Mouse (Mus musculus) heart, postnatal 14 days (tissue): ENCODE data around the gene Slc35d1. TPM values are rescaled to one million over a fixed set of nuclear protein-coding genes. Genes with fewer than 3 reads are reported as not detected.
A peak's percentile ranks its signal among the peaks of the same experiment; 100 is the strongest.
"Not testable (repeated sequence)": the region's sequence is repeated elsewhere in the genome, so short reads cannot be mapped to it uniquely, and the experiment has no call there.

ENCODE experiments used
- DNase-seq, 2 experiments: peaks; one replicate each; pipeline ENCODE4 v3.0.0; 2021 to 2022
- intact Hi-C: fragments of 180-260 bp; cut with DNase I; formaldehyde crosslinking; loops from one replicate; pipeline ENCODE4 v1.15.1; 2025
- total RNA-seq, 2 experiments: library from RNA; stranded (reverse); gene quantifications; 2 replicates each; pipeline ENCODE4 v1.2.3; 2021

The Slc35d1 gene
- total RNA-seq, 2 experiments from 2014 or later: 7.4 to 8.8 TPM

GRCm38 (mm10) chr4:103192421-103192820 lies 22.5 kb downstream of the Slc35d1 start:
- intact Hi-C loops: no loop called here
- no peak for DNase-seq

DNA sequence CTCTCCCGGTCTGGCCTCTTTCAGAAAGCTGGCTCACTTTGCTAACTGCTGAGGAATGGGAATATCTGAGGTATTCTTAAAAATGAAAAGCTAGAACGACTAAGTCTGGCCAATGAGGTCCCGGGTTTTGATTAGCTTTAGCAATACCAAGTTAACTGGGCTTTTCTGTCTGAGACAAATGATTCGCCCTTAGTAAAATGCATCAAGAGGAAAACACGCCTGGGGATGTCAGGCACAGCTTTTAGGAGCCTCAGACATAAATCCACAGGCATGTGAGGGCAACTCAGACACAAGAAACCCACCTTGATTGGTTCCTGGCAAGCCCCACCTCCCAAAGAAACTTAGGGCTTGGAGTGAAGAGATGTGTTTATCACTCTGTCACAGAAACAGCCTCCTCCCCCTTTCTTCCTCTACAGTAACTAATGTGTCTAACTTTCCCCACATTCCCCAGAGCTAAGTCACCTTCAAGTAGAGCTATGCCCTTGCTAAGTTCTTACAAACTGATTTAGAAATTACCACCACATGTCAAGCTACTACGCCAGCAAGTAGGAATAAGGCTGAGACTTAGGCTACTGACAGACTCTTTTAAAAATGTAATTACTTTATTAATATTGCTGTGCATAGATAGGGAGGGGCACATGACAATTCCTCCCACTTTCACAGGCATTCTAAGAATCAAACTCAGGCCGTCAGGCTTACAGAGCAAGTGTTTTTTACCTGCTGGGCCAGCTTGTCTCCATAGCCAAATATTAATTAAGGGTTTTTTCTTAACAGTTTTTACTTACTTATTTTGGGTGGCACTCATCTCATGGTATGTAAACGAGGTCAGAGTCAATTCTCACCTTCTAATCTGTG lies 26.0 kb downstream of the Slc35d1 start:
- intact Hi-C loops: no loop called here
- DNase-seq: no peak

DNA sequence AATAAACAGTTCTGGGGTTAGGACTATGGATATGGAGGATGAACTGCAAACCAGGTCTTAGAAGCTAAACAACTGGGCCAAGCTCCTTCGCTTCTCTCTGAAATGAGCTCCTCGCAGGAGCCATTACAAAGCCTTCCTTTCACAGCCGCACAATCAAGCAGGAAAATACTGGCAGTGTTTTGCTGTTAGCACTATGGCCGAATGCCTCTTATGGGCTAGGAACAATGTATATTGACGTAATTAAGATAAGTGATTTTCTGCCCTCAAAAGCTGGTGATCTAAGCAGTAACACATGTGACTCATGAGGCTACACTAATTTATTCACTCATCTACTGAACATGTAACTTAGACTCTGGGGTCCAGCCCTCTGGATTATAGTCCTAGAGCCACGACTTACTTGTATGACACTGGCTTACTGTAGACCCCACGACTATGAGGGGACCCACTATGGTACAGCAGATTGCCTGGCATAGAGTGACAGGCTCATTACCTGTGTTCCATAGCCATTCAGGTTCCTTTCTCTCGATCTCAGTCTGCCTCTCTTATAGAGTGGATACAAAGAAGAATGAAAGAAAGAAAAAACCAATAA lies 34.6 kb downstream of the Slc35d1 start:
- DNase-seq: no peak

DNA sequence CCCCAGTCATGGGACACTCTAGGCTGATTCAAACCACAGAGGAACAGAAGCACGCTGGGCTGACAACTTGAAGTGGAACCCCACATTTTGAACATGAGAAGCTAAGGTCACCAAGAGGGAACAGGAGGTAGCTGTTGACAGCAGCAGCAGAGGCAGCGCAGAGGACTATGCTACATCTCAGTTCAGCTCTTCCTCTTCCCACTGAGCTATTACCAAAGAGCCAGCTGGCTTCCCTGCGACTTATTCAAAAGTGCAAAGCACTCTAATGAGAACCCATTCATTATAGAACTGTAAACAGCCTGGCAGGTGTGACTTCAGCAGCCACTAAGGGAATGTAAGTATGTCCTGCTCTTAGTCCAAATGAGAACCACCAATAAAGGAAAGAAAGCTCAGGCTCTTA lies 35.4 kb downstream of the Slc35d1 start:
- DNase-seq: no peak
- intact Hi-C loops: no loop called here

More for the DNA sequence above, 34.6 kb downstream of the Slc35d1 start:
- intact Hi-C loops: no loop called here

- intact Hi-C loops: no loop called here
Measured at GRCm38 (mm10) chr4:103178635-103179318, 36.2 kb downstream of the Slc35d1 start.

GRCm38 (mm10) chr4:103177681-103178080 lies 37.3 kb downstream of the Slc35d1 start:
- intact Hi-C loops: no loop called here
- DNase-seq: no peak

More at GRCm38 (mm10) chr4:103178635-103179318, 36.2 kb downstream of the Slc35d1 start:
- DNase-seq: peak; percentile 36 to 49

- intact Hi-C loops: no loop called here
- DNase-seq: no peak
Measured at GRCm38 (mm10) chr4:103174001-103174400, 41.0 kb downstream of the Slc35d1 start.

GRCm38 (mm10) chr4:103173507-103173906 lies 41.5 kb downstream of the Slc35d1 start:
- DNase-seq: no peak
- intact Hi-C loops: no loop called here

DNA sequence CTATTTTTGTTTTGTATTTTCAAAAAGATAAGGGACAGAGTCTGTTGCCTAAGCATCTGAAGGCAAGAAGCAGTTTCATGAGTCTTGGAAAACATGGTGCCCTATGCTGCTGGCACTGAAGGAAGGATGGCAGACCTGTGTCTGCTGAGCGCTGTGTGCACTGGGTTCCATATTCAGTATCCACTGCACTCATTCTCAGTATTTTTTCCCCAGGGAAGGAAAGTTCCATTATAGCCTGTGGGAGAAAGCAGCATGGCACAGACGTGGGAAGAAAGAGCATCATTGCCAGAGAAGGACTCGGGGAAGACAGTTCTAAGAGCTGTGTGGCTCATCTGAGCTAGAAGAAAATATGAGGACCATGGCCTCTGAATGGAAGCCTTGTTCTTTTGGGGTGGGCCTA lies 43.7 kb downstream of the Slc35d1 start:
- intact Hi-C loops: no loop called here
- DNase-seq: no peak

DNA sequence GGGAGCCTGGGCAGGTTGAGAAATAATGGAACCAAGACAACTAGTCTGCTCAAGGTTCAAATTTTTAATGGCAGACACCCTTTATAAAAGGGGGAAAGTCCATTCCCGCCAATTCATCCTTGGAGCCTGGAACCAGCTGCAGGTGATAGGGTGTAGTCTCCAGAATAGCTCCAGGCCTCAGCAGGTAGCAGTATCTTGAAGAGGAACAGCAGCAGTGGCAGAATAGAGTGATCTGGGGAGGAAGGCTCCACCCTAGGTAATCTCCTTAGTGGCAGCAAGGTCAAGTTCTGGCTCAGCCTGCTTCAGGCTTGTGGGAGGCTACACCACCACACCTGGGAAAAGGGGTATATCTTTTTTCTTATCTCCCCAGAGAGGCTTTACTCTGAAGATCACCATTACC lies 48.8 kb downstream of the Slc35d1 start:
- intact Hi-C loops, DNase-seq: not testable (repeated sequence)

DNA sequence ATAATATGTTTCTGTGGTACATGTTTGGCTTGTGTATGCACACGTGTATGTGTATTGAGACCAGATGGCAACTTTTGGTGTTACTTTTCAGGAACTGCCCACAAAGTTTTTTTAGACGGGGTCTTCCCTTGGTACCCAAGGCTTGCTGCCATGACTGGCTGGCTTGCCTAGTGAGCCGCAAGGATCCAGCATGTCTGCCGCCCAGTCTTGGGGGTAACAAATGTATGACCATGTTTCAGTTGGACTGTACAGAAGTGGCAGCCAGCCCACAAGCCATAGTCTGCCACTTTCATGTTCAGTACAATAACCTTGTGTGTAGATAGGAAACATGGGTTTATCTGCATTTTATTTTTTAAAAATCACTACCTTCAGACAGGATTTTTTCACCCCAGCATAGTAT lies 56.2 kb downstream of the Slc35d1 start:
- no peak for DNase-seq
- intact Hi-C loops: no loop called here

- intact Hi-C loops: no loop called here
- no peak for DNase-seq
Measured at GRCm38 (mm10) chr4:103151946-103152345, 63.0 kb downstream of the Slc35d1 start.

DNA sequence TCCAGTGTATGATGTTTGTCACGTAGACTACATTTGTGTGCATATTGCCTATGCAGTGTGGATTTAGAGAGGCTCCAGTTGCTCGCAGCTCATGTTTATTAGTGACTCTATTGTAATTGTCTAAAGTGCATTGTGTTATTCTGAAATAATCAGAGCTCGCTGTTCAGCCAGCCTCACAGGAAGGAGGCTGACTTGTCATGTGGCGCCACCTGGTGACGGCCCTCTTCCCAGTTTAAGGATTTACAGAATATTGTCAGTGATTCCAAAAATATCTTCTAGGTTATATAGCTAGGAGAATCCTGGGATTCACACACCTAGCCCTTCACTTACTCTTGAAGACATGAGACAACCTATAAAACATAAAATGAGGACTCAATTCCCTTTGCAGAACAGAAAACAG lies 68.6 kb downstream of the Slc35d1 start:
- DNase-seq: peak; percentile 83 to 90
- intact Hi-C loops: loop anchor here (1.0 to 5.0 kb wide), 2 partner anchors 66 to 159 kb away; no protein-coding TSS in a partner anchor

- DNase-seq: no peak
- intact Hi-C loops: no loop called here
Measured at GRCm38 (mm10) chr4:103136946-103137345, 78.0 kb downstream of the Slc35d1 start.

- DNase-seq: no peak
- intact Hi-C loops: no loop called here
Measured at GRCm38 (mm10) chr4:103126533-103126932, 88.4 kb downstream of the Slc35d1 start.

DNA sequence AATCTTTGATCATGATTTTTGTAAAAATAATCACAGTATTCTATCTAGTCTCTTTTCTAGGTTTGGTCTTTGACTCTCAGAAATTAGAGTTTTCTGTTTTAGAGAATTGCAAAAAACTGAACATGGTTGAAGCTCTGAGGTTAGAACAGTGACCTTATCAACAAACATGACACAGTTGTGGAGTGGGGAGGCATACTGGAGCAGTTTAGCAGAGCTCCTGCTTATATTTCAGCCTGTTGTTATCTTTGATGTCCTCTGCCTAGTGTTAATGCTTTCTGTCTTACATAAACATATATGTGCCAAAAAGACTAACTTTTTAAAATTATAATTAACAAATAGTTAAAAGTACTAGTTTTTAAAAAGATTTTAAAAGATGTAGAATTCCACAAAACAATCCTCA lies 91.4 kb downstream of the Slc35d1 start:
- intact Hi-C loops: no loop called here
- DNase-seq: no peak

DNA sequence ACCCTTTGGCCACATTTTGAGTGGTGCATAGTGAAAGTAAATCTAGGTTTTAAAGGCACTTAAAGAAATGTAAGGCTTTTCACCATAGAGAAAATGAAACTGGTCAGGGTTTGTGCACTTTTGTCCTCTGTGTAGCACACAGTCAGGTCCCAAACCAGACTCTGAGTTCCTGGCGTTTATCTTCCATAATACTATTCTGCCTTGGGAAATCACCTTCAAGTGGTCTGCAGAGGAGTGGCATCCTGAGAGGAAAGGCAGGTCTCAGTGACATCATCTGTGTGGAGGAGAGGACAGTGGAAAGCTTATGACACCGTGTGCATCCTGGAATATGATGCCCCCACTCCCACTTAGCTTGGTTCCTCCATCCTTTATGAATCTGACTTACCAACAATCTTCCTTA lies 91.9 kb downstream of the Slc35d1 start:
- intact Hi-C loops: no loop called here

DNA sequence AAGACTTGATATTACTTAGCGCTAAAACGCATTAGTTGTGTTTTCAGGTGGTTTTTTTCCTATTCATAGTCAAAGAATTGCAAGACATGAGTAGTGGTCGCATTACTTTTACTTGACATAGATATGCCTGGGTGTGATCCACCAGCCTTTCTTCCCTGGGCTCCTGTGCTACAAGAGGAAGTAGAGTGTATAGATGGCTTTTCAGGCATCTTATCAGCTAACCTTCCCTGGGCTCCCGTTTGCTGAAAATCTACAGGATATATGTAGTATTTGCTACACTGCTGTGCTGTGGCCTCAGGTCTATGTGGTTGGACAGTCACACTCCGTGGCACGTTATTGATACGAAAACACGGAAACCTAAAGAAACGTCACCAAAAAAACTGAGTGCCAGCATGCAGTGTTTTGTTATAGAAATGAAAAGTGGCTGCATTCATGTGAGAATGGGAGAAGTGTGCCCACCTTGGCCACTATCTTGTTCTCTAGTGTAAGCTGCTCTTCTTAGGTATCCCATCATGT lies 94.0 kb downstream of the Slc35d1 start:
- no peak for DNase-seq
- intact Hi-C loops: no loop called here

More for the DNA sequence above, 91.9 kb downstream of the Slc35d1 start:
- no peak for DNase-seq
